Mouse (Mus musculus): ENCODE measurements around the gene Rgs7bp. TPM values are rescaled to one million over a fixed set of nuclear protein-coding genes. Genes with fewer than 3 reads are reported as not detected.
"Not testable (repeated sequence)": the region's sequence is repeated elsewhere in the genome, so short reads cannot be mapped to it uniquely, and the experiment has no call there.

Gene Rgs7bp
- polyA plus RNA-seq, 2 experiments from 2014 or later, result not detected

DNA sequence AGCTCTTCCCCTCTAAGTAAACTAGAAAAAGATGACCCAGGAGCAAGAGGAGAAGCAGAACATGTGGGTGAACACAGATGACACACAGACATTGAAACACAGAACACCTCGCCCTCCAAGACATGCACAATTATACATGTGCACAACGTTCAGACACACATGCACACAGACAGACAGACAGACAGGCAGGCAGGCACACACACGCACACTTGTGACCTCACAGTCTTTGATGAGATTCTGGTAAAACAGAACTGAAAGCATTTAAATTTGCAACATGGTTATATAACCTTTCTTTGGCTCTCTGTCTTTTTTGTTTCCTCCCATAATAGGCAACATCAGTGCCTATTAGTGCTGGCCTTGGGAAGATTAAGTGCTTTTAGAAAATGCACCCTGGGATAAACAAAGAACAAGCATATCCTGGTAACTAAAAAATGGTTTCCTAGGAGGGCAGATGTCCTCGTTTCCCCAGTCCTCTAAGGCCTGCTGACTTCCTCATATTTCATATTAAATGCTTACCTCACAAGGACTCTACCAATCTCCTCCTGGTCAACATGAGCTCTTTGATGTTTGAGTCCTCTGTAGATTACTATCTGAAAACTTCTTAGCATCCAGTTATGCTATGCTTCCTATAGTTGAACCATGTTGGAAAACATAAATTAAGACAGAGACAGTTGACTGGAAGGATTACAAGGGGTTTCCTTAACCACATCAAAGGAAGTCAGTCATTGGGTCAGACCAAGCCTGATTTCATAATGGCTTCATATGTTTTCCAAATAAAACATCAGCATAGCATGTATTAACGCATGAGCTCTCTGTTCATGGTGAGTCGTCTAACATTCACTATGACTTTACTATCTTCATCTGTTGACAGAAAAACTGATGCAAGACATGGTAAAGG lies 122.8 kb downstream of the Rgs7bp start:
- no peak for ATAC-seq

DNA sequence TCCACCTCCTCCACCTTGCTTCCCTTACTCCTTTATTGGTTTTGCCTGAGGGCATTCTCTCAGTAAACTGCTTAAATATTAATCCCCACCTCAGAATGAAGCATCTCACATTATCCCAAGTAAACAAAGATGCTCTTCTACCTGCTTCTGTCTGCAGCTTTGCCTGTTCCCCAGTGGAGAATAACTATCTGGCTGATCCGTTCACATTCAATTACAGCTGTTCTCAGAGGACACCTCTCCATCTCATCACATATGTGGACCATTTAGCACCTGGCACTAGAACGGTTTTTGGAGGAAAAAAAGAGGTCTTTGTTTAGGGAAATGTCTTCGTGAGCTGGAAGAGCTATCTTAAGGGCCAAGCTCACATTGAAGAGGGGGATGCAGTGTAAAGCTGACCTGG lies 123.9 kb downstream of the Rgs7bp start:
- no peak for ATAC-seq

DNA sequence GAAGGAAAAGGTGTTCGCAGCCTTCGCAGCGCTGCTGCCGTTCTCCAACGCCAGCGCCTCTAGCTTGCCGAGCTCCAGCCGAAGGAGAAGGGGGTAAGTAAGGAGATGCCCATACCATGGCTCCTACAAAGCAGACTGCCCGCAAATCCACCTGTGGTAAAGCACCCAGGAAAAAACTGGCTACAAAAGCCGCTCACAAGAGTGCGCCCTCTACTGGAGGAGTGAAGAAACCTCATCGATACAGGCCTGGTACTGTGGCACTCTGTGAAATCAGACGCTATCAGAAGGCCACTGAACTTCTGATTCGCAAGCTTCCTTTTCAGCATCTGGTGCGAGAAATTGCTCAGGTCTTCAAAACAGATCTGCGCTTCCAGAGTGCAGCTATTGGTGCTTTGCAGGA lies 136.1 kb downstream of the Rgs7bp start:
- ATAC-seq, result no peak

DNA sequence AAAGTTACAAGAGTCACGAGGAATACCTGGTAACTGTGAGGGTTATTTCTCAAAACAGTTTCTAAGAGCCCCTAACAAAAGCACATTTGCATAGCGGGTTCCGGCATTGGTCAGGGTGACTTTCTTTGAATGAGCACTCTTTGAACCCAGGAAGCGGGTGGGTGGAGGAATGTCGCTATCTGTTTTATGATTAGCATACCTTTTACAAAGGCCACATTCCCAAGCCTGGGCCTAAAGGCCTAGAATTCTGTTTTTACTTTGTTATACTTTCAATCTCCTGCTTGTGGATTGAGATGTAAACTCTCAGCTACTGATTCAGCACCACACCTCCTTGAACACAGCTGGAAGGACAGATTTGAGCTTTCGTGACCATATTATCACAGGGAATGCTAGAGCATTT lies 138.0 kb downstream of the Rgs7bp start:
- ATAC-seq, result not testable (repeated sequence)

DNA sequence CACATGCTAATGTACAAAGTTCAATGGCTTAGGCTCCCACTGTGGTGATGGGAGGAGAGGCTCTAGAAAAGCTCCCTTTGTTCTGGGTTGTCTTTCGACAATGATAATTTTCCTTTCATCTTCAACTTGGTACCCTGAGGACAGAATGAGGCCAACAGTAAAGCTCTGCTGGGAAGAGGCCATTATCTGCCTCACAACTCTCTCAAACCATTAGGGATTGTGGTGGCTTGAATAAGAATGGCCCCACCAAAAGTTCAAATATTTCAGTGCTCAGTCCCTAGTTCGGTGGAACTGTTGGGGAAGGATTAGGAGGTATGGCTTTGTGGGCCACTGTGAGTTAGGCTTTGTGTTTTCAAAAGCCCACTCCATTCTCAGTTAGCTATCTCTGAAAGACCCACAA lies 138.6 kb downstream of the Rgs7bp start:
- no peak for ATAC-seq

DNA sequence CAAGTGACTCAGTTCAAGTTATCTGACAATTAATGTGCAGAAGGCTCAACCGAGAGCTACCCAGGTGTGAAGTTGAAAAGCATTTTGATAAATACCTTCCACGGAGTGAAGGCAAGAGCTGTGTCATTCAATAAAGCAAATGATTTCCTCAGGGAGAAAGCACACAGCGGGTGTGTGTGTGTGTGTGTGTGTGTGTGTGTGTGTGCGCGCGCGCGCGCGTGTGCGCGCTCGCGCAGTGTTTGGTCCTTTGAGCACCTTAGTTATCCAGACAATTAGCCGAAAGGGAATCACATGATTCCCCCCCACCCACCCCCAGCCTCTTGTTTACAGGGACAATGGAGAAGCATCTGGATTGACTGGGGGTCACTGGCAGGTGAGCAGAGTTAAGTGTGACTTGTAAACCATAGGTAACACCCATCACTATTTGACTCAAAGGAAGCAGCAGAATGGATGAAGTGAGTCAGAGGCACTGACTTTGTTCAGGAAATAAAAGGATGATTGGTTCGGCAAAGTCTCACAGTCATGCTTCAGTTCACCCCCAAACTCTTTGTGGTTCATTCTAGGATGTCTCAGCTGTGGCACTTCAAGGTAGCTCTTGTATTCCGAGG lies 140.3 kb downstream of the Rgs7bp start:
- ATAC-seq, result no peak

DNA sequence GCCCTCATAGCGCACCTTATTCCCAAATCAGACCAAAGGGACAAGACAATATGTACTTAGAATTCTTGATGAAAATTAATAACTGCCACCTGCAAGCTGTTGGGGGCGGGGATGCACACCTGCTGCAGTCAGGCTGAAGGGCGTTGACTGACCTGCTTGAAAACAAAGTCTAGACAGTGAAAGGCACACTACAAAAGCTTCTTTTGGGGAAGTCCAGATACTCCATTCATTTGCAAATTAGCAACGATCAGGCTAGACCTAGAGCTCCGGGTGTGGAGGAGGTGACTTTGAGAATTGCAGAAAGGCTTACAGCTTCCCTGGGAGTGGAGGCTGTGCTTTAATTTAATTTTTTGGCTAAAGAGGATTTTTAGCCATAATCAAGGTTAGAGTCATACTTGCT lies 143.1 kb downstream of the Rgs7bp start:
- ATAC-seq, result not testable (repeated sequence)

DNA sequence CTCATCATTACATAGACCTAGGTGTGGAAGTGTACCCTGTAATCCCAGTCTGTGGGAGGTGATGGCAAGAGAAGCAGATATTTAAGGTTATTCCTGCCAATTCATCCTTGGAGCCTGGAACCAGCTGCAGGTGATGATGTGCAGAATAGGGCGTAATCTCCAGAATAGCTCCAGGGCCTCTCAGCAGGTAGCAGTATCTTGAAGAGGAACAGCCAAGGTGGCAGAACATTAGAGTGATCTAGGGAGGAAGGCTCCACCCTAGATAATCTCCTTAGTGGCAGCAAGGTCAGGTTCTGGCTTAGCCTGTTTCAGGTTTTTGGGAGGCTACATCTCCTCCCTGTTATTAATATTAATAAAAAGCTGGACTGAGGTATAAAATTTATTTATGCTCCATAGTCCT lies 143.7 kb downstream of the Rgs7bp start:
- not testable (repeated sequence) for ATAC-seq

DNA sequence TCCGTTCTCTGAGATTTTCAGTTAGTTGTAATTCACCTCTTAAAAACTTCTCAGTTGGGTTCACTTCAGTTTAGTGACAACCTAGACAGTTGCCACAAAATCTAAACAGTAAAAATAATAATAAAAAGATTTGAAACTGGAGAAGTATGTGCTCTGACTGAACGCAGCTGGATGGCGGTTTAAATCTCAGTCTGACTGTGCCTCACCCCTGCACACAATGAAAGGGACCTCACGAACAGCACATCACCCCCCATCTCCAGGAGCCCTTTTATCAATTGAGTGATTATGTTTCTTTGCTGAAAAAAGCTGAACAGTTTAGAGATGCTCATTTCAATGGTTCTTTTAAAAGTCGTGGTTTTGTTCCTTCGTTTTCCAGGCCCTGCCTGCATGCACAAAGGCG lies 146.0 kb downstream of the Rgs7bp start:
- ATAC-seq, result no peak

Other genes with a start within 250 kb of the Rgs7bp start
- 10 to 100 TPM; 30.6 to 31.8 TPM for gene Cwc27, start 237.8 kb downstream of the Rgs7bp start, polyA plus RNA-seq (2017; shearing (Covaris generic))
- under 1 TPM in 1 of 2 experiments, not detected in 1; 0.94 TPM for gene Shisal2b, start 191.0 kb downstream of the Rgs7bp start, polyA plus RNA-seq (2017; shearing (Covaris generic))
- not detected for gene 4933425L06Rik, start 27.2 kb upstream of the Rgs7bp start, polyA plus RNA-seq (2017; shearing (Covaris generic))
- gene Rnf180, start 239.9 kb upstream of the Rgs7bp start, polyA plus RNA-seq (2017; shearing (Covaris generic)), result under 1 TPM in 1 of 2 experiments, not detected in 1; 0.27 TPM